Mouse (Mus musculus) lung, postnatal 25 days (tissue): Measurements from ENCODE around the gene Gstt2.
A peak's percentile ranks its signal among the peaks of the same experiment; 100 is the strongest.
"Not testable (repeated sequence)": the region's sequence is repeated elsewhere in the genome, so short reads cannot be mapped to it uniquely, and the experiment has no call there.

ENCODE experiments used
- DNase-seq: peaks from one replicate; pipeline ENCODE4 v3.0.0; 2022; ENCODE audit warnings: low spot score

Gene Gstt2

GRCm38 (mm10) chr10:75855416-75855981, 18.3 kb upstream of the Gstt2 start:
- no peak for DNase-seq

- DNase-seq: no peak
Observed at GRCm38 (mm10) chr10:75854791-75855190, 17.6 kb upstream of the Gstt2 start.

GRCm38 (mm10) chr10:75854096-75854495, 16.9 kb upstream of the Gstt2 start:
- DNase-seq: no peak

- peak; percentile 89 for DNase-seq
Observed at GRCm38 (mm10) chr10:75853452-75853851, 16.2 kb upstream of the Gstt2 start.

DNA sequence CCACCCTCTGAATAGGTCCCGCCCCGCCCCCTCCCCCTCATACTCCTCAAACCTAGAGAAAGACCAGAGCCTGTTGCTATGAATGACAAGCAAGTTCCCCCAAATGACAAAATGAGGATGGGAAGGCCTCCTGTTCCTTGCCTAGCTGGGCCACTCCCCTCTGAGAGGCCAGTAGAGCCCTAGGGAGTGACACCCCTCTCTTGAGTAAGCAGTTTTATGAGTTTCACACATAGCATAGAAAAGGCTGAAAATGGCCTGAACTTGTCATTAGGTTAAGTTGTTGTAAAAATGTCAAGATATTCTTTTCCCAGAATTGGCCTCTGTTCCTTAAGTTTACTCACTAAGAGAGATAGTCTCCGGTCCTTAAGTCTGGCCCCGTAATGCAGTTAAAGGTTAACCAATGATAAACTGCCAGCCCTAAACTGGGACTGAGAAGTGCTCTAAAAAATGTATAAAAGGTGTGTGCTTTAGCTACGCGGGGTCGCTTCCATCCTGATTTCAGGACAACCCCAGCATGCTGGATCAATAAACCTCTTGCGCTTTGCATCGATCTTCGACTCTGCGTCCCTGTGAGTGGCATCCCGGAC, 15.4 kb upstream of the Gstt2 start:
- no peak for DNase-seq

- no peak for DNase-seq
Observed at GRCm38 (mm10) chr10:75851681-75852080, 14.5 kb upstream of the Gstt2 start.

GRCm38 (mm10) chr10:75851076-75851475, 13.9 kb upstream of the Gstt2 start:
- no peak for DNase-seq

- DNase-seq: no peak
Observed at GRCm38 (mm10) chr10:75848382-75848781, 11.2 kb upstream of the Gstt2 start.

DNA sequence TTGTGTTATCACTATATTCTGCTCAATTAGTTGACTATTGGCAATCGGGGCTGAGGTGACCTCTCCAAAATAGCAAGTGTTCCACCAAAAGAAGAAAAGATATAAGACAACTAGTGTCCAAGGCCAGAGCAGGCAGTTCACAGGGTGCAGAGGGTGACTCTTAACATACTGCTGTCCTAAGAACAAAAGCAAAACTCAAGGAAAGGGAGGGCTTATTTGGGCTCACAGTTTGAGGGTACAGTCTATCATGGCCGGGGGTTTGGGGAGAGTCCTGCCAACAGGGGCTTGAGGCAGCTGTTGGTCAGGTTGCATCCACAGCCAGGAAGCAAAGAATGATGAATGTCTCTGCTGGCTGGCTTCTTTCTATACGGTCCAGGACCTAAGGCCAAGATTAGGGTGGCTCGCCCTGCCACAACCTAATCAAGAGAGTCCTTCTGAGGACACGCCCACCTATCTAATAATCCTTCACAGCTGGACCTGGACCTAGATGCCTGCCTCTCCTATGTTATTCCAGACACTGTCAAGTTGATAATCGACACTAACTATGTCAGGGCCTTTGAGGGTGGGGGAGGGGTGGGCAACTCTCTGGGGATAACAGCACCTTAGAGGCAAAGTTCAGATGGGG, 8.2 kb upstream of the Gstt2 start:
- no peak for DNase-seq

DNA sequence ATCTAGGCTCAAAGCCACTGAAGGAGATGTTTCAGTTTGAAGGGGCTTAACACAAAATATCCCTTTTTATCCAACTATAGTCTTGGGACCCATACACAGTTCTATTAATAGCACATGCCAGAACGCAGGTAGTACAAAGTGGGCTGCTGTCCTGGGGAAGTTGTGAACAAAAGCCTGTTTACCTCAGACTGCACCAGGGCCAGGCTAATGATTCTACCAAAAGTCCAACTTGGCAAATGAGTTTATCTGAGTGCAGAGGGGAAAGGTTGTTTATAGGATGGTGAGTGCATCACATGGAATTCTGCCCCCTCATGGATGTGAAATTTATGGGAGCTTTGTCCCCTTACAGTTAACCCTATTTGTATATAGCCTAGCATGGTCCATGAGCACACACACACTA, 7.6 kb upstream of the Gstt2 start:
- DNase-seq: no peak

- DNase-seq: not testable (repeated sequence)
Observed at GRCm38 (mm10) chr10:75843898-75844297, 6.7 kb upstream of the Gstt2 start.

DNA sequence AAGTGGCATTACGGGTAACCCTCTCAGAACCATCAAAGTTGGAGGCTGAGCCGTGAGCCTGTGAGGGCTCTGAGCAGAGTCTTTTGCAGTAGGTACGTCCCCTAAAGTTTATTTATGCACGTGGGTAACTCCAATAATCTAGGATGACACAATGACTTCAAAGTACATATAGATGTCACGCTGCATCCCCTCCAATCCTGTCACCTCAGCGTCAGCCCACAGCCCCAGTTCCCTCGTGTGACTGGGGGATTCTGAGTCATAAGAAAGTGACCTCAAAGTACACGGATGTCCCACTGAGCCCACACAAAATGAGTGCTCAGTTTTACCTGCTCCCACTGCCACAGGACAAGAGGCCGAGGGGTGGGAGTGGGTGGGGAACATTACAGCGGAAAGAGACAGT, 1.9 kb upstream of the Gstt2 start:
- no peak for DNase-seq

DNA sequence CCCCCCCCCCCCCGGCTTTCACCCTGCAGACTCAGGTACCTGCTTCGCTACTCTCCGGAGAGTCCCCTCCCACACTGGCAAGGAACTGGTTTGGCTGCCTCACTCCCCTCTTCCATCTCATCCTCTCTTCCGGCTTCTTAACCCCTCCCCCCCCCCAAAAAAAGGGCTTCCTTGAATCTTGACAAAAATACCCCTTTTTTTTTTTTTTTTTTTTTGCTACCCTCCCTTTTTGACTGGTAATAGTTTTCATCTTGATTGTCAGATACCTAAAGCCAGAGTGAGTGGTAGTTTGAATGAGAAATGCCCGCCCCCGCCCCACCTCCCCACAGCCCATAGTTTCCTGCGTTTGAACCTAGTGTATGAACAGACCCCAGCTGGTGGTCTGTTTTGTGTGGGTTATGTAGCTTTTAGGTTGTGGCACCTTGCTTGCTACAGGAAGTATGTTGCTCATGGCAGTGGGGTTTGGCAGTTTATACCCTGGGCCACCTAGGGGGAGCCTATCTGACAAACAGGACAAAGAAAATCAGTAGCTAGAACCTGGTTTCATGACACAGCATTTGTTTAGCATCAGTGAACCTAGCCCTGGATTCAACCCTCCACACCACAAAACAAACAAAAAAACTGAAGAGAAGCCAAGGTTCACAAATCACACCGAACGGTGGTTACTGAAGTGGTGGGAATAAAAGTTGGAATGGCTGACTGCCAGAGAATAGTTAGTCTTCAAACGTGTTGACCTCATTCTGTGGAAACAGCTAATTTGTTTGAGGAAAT, 1.3 kb downstream of the Gstt2 start:
- peak; percentile 64 for DNase-seq

DNA sequence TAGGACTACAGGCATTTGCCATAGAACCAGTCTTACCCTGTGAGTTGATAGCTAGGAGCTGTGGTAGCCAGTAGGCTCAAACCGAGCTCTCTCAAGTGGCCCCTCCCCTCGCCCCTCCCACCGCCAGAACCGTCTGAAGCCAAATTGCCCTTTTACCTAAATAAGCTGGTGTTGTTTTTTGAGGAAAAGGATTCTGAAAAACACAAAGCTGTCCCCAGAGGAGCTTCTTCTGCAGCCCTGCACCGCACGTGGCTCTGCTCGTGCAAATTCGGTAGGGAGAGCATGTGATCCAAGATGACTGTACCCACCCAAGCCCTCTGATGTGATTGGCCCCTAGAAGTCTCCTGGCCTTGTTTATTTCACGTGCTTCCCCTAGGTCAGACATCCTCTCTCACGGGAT, 1.9 kb downstream of the Gstt2 start:
- peak; percentile 58 for DNase-seq

GRCm38 (mm10) chr10:75834721-75835120, 2.5 kb downstream of the Gstt2 start:
- no peak for DNase-seq

DNA sequence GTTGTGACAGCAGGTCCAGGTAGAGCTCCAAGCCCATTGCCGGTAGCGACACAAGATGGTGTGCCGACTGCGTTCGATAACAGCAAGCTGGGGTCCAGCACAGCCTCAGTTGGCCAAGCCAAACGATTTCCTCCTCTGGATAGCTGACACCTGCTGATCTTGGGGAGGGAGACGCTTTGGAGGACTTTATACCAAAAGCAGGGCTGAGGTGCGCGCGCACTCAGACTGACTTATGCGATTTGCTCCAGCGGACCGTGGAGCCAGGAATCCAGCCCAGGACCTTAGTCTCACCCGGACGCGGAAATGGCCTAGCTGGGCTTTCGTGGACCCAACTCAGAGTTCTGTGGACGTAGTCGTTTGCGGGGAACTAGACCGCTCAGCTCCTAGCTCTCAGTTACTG, 3.0 kb downstream of the Gstt2 start:
- peak; percentile 75 for DNase-seq

- DNase-seq: peak; percentile 43
Observed at GRCm38 (mm10) chr10:75833456-75834080, 3.7 kb downstream of the Gstt2 start.

DNA sequence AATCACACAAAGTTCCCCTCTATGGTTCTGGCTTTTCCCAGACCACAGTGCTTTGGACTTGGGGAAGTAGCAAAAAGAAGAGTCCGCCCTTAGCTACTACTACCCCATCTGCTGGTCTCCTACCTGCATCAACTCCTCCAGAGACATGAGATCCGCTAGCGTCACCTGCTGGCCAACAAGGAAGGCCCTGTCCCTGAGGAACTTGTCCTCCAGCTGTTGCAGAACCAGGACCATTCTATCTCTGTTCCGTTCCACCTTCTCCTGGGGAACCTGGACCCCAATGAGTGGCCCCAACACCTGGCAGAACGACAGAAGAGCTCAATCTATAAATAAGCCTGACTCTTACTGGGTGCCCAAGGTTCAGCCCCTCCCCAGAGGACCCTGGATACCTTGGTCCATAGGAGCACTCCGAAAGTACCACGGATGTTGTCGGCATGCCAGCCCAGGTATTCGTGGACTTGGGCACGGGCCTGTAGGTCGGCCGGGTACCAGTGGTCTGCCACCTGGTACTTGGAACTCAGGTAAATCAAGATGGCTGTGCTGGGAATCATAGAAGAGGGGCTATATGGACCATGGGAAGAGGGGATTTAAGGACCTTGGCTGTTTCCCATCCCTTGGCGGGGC, 4.8 kb downstream of the Gstt2 start:
- DNase-seq: peak; percentile 87

GRCm38 (mm10) chr10:75830275-75830670, 7.0 kb downstream of the Gstt2 start:
- DNase-seq: no peak

- no peak for DNase-seq
Observed at GRCm38 (mm10) chr10:75829529-75830274, 7.5 kb downstream of the Gstt2 start.

DNA sequence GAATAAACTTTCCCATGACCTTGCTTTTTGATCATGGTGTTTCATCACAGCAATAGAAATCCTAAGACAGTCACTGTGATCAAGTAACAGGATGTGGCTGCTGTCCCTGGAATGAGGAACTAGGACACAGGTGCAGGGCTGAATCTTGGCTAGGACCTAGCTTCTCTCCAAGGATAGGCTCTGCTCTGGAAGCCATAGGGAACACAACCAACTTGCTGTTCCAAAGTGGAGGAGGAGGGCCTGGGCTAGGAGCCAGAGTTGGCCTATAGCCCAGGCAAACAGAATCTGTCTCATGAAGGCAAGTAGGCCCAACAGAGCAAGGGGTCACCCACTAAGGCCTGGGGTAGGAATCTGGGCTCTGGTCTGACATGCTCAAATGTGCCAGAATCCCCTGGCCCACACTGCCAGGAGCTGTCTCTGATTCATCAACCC, 8.7 kb downstream of the Gstt2 start:
- DNase-seq: peak; percentile 41
